Mouse (Mus musculus) midbrain, postnatal 0 days (tissue): ENCODE results near the gene Gm11567. TPM values are rescaled to one million over a fixed set of nuclear protein-coding genes. Genes with fewer than 3 reads are reported as not detected.
"Not testable (repeated sequence)": the region's sequence is repeated elsewhere in the genome, so short reads cannot be mapped to it uniquely, and the experiment has no call there.

Experiments
- ATAC-seq: fragments of 200-750 bp; cut with Nextera tagmentation; 2 replicates; pipeline ENCODE4 v1.8.0; 2017; ENCODE audit warnings: moderate number of reproducible peaks, mild to moderate bottlenecking, moderate TSS enrichment, moderate library complexity; ENCODE audit not compliant: low FRiP score
- DNase-seq: peaks from one replicate; pipeline ENCODE4 v3.0.0-alpha.2; 2015; ENCODE audit warnings: low spot score
- H3K27ac ChIP-seq: fragments of 300-500 bp; sonication (generic); 2 replicates; pipeline ENCODE4 v1.5.1; 2014; ENCODE audit warnings: low read depth, mild to moderate bottlenecking, low read length, mixed read lengths
- H3K27me3 ChIP-seq: fragments of 300-500 bp; sonication (generic); 2 replicates; pipeline ENCODE4 v1.6.1; 2014; ENCODE audit warnings: low read length, control low read depth, mixed read lengths; ENCODE audit not compliant: insufficient read depth
- H3K36me3 ChIP-seq: fragments of 300-500 bp; sonication (generic); 2 replicates; pipeline ENCODE4 v1.6.1; 2014; ENCODE audit warnings: low read length, control low read depth, mixed read lengths; ENCODE audit not compliant: insufficient read depth
- H3K4me1 ChIP-seq: fragments of 300-500 bp; sonication (generic); 2 replicates; pipeline ENCODE4 v1.6.1; 2014; ENCODE audit warnings: mild to moderate bottlenecking, control low read depth, antibody characterized with exemption, low read length, mixed read lengths; ENCODE audit not compliant: insufficient read depth
- H3K4me2 ChIP-seq: fragments of 300-500 bp; sonication (generic); 2 replicates; pipeline ENCODE4 v1.6.1; 2014; ENCODE audit warnings: low read depth, mild to moderate bottlenecking, low read length, mixed read lengths; ENCODE audit not compliant: poor library complexity, severe bottlenecking
- H3K4me3 ChIP-seq: fragments of 300-500 bp; sonication (generic); 2 replicates; pipeline ENCODE4 v1.5.1; 2014; ENCODE audit warnings: low read depth, mild to moderate bottlenecking, low read length, moderate library complexity
- H3K9ac ChIP-seq: fragments of 300-500 bp; sonication (generic); replicated peaks from 2 replicates; pipeline ENCODE4 v1.6.1; 2014; ENCODE audit warnings: mild to moderate bottlenecking, low read length, moderate library complexity, mixed read lengths; ENCODE audit not compliant: poor library complexity, severe bottlenecking
- H3K9me3 ChIP-seq: fragments of 300-500 bp; sonication (generic); 2 replicates; pipeline ENCODE4 v1.6.1; 2016; ENCODE audit warnings: low read length, control low read depth
- CTCF ChIP-seq: IDR thresholded peaks from 2 replicates; pipeline ENCODE4 v1.5.1; 2016; ENCODE audit warnings: antibody characterized with exemption, mild to moderate bottlenecking
- WGBS: fragments of 180-500 bp; shearing (Covaris S2); extraction: QIAGEN DNeasy Blood & Tissue Kit; methylation state at CpG from one replicate; pipeline ENCODE4 v1.1.7; 2014; 5-methylcytosine and 5-hydroxymethylcytosine counted together
- polyA plus RNA-seq: library from polyadenylated mRNA; unstranded; fragments of >200 nt; fragmentation: Nextera tagmentation; extraction: Ambion mirVana; gene quantifications from 2 replicates; pipeline ENCODE4 v1.2.1, GENCODE M21; 2015
- total RNA-seq: library from RNA; depleted of rRNA; stranded (reverse); fragments of >200 nt; gene quantifications from 2 replicates; pipeline ENCODE4 v1.2.3, GENCODE M21; 2014; rRNA removed

Gene Gm11567
- total RNA-seq (not detected in 2 replicates), polyA plus RNA-seq (not detected in 2 replicates)

GRCm38 (mm10) chr11:99878887-99879286 lies at the start of gene Gm11567:
Gene Gm11567 (plus strand): TSS chr11:99879187.
- not testable (repeated sequence) for H3K27me3 ChIP-seq, H3K4me3 ChIP-seq, DNase-seq, ATAC-seq, H3K36me3 ChIP-seq, H3K4me2 ChIP-seq, H3K9me3 ChIP-seq, H3K9ac ChIP-seq, H3K4me1 ChIP-seq, H3K27ac ChIP-seq
- 49% methylated on average over 1 of the region's 1 CpGs for WGBS

DNA sequence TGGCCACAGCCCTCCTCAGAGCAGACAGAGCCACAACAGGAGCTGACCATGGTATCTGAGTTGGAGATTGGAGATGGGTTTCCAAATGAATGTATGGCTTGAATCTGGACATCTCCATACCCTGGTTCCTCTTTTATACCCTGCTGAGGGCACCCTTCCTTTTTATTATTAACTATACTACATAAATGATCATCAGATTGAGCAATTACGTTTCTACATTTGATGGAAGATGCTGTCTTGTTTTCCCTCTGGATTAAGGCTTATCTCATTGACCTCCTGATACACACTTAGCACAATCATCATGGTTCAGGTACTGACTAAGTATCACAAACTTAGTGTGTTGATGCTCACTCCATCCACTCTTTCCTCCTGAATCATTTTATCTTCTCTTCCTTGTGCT lies 41.0 kb upstream of the Gm11567 start, which contains the start of gene 2300003K06Rik:
Gene 2300003K06Rik (minus strand): TSS at position 101 of the 400 bp plus-strand sequence.
- H3K9me3 ChIP-seq, result no peaks in the 10 kb centered on the region
- ATAC-seq (no peak), DNase-seq (no peak)
- no peaks in the 10 kb centered on the region for H3K36me3 ChIP-seq
- no peak within 1 kb of the TSS for H3K27ac ChIP-seq
- 77% methylated on average over 1 of the region's 1 CpGs for WGBS
- TF ChIP-seq CTCF, result no peak
- no peaks in the 10 kb centered on the region for H3K27me3 ChIP-seq
- no peak within 1 kb of the TSS for H3K4me3 ChIP-seq
- no peaks in the 10 kb centered on the region for H3K4me1 ChIP-seq
- no peak within 1 kb of the TSS for H3K9ac ChIP-seq
- no peak within 1 kb of the TSS for H3K4me2 ChIP-seq

GRCm38 (mm10) chr11:99842185-99842584 lies 36.8 kb upstream of the Gm11567 start:
- ATAC-seq, result no peak
- Histone ChIP-seq H3K4me3 (no peak overlapping the region), H3K27ac (no peak overlapping the region), H3K9ac (no peak overlapping the region), H3K4me1 (no peaks in the 10 kb centered on the region), H3K27me3 (no peaks in the 10 kb centered on the region), H3K4me2 (no peak overlapping the region), H3K9me3 (no peaks in the 10 kb centered on the region), H3K36me3 (no peaks in the 10 kb centered on the region)
- peak; percentile 40 for DNase-seq
- WGBS, result 81% methylated on average over 1 of the region's 1 CpGs
- TF ChIP-seq CTCF, result no peak

DNA sequence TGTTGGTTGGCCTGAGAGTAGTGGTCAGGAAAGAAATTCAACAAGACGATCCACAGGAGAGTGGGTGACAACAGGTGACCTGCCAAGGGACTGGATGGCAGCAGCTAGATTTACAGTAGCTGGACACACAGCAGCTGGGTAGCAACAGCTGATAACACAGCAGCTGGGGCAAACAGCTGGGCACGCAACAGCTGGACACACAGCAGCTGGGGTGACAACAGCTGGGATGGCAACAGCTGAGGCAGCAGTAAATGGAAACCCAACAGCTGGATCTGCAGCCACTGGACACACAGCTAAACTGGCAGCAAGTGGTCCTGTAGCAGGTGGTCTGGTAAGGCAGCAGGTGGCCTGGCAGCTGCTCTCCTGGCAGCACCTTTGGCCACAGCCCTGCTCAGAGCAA lies 32.2 kb upstream of the Gm11567 start:
- no peaks in the 10 kb centered on the region for H3K9me3 ChIP-seq
- H3K36me3 ChIP-seq, result no peaks in the 10 kb centered on the region
- 98% methylated on average over 2 of the region's 2 CpGs for WGBS

DNA sequence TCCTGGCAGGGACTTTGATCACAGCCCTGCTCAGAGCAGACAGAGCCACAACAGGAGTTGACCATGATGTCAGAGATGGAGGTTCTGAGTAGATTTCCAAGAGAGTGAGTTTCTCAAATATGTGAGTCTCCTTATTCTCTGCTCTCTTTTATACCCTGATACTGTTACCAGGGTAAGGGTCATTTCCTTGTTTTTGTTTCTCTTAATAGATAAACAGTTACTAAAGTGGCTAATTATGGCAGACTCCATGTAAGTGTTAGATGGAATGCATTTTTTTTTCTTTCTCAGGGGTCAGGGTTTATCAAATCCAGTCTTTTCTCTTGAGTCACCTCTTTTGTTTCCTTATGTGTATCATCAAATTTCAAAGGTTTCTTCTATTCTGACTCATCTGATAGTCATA lies 27.5 kb upstream of the Gm11567 start, which contains the start of gene Krtap4-16:
Gene Krtap4-16 (minus strand): TSS at position 101 of the 400 bp plus-strand sequence.
- no peak for TF ChIP-seq CTCF
- no peak within 1 kb of the TSS for H3K27ac ChIP-seq
- no peak for ATAC-seq
- no peaks in the 10 kb centered on the region for H3K36me3 ChIP-seq
- no peak within 1 kb of the TSS for H3K4me3 ChIP-seq
- H3K4me2 ChIP-seq, result no peak within 1 kb of the TSS
- DNase-seq, result no peak
- no peak within 1 kb of the TSS for H3K9ac ChIP-seq
- H3K4me1 ChIP-seq, result no peaks in the 10 kb centered on the region
- H3K27me3 ChIP-seq, result no peaks in the 10 kb centered on the region
- H3K9me3 ChIP-seq, result no peaks in the 10 kb centered on the region

More for the DNA sequence above, 32.2 kb upstream of the Gm11567 start:
- no peak overlapping the region for H3K4me3 ChIP-seq
- ATAC-seq (no peak), DNase-seq (no peak)
- no peaks in the 10 kb centered on the region for H3K27me3 ChIP-seq
- H3K4me1 ChIP-seq, result no peaks in the 10 kb centered on the region
- no peak overlapping the region for H3K27ac ChIP-seq
- no peak overlapping the region for H3K9ac ChIP-seq
- no peak overlapping the region for H3K4me2 ChIP-seq
- no peak for TF ChIP-seq CTCF

DNA sequence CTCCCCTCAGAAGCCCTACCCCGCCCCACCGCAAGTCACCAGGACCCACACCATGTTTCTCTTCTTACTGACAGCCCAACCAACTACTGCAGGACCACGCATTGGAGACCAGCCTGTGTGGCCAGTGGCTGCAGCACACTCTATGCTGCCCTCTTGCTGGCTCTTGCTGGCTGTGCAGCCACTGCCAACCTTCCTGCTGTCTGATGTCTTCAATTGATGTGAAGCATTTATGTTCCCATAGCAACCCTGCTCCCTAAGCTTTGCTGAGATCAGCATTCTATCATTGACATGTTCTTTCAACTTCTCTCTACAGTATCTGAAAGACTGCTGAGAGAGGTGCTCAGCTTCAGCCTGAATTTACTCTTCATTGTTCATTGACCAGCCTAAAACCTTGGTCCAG lies 24.9 kb upstream of the Gm11567 start:
- Histone ChIP-seq H3K4me1 (no peaks in the 10 kb centered on the region), H3K9me3 (no peaks in the 10 kb centered on the region), H3K9ac (no peak overlapping the region), H3K4me2 (no peak overlapping the region), H3K27me3 (no peaks in the 10 kb centered on the region), H3K36me3 (no peaks in the 10 kb centered on the region), H3K27ac (no peak overlapping the region), H3K4me3 (no peak overlapping the region)
- 54% methylated on average over 3 of the region's 3 CpGs for WGBS
- peak; percentile 77 for TF ChIP-seq CTCF
- peak; percentile 65 for DNase-seq
- 0 out of 2 replicates have a peak, but pooled peaks have one; percentile 23 for ATAC-seq
